Mouse (Mus musculus) myocyte (in vitro differentiated cells): Measurements from ENCODE around the gene Mgll. TPM values are rescaled to one million over a fixed set of nuclear protein-coding genes. Genes with fewer than 3 reads are reported as not detected.

Experiments used
- H3K27me3 ChIP-seq: one replicate; pipeline ENCODE4 v1.6.1; 2011; ENCODE audit not compliant: control insufficient read depth, insufficient read depth, insufficient read length
- H3K36me3 ChIP-seq: one replicate; pipeline ENCODE4 v1.6.1; 2011; ENCODE audit not compliant: control insufficient read depth, insufficient read depth
- H3K4me2 ChIP-seq: one replicate; pipeline ENCODE4 v1.6.1; 2011; ENCODE audit warnings: low read depth, control low read depth
- H3K4me3 ChIP-seq: one replicate; pipeline ENCODE4 v1.5.1; 2011; ENCODE audit warnings: mild to moderate bottlenecking, control low read depth, moderate library complexity
- H3K79me2 ChIP-seq: one replicate; pipeline ENCODE4 v1.6.1; 2011; ENCODE audit not compliant: control insufficient read depth, insufficient read depth
- H3ac ChIP-seq: one replicate; pipeline ENCODE4 v1.6.1; 2011; ENCODE audit not compliant: control insufficient read depth, insufficient read length
- CEBPB ChIP-seq: IDR thresholded peaks from 2 replicates; pipeline ENCODE4 v1.6.1; 2011; ENCODE audit warnings: mild to moderate bottlenecking, moderate library complexity; ENCODE audit not compliant: poor library complexity, insufficient read depth, severe bottlenecking
- E2F4 ChIP-seq: IDR thresholded peaks from one replicate; pipeline ENCODE4 v1.6.1; 2011; ENCODE audit warnings: mild to moderate bottlenecking, control low read depth, moderate library complexity; ENCODE audit not compliant: insufficient read depth
- MAX ChIP-seq: IDR thresholded peaks from one replicate; pipeline ENCODE4 v1.6.1; 2011; ENCODE audit warnings: low read depth, mild to moderate bottlenecking, control low read depth
- MYOD1 ChIP-seq, 3 experiments: IDR thresholded peaks; one replicate each; pipeline ENCODE4 v1.6.1; 2011; ENCODE audit warnings: control low read depth in 2 of 3, low read depth in 2 of 3, mild to moderate bottlenecking in 2 of 3, moderate library complexity in 1 of 3; ENCODE audit not compliant: insufficient read length in 2 of 3, control insufficient read depth in 1 of 3
- MYOG ChIP-seq, 3 experiments: IDR thresholded peaks; one replicate each; pipeline ENCODE4 v1.6.1; 2011; ENCODE audit warnings: control low read depth in 2 of 3, low read depth in 2 of 3, mild to moderate bottlenecking in 2 of 3; ENCODE audit not compliant: insufficient read length in 2 of 3, control insufficient read depth in 1 of 3, insufficient read depth in 1 of 3
- POLR2A ChIP-seq: IDR thresholded peaks from one replicate; pipeline ENCODE4 v1.6.1; 2011; ENCODE audit warnings: low read depth, mild to moderate bottlenecking, control low read depth, moderate library complexity; ENCODE audit not compliant: insufficient read length
- POLR2AphosphoS2 ChIP-seq: IDR thresholded peaks from one replicate; pipeline ENCODE4 v1.6.1; 2011; ENCODE audit warnings: low read depth, control low read depth; ENCODE audit not compliant: insufficient read length
- REST ChIP-seq: IDR thresholded peaks from one replicate; pipeline ENCODE4 v1.6.1; 2011; ENCODE audit warnings: mild to moderate bottlenecking, control low read depth, moderate library complexity; ENCODE audit not compliant: insufficient read depth, insufficient read length
- SRF ChIP-seq: IDR thresholded peaks from one replicate; pipeline ENCODE4 v1.6.1; 2011; ENCODE audit warnings: low read depth; ENCODE audit not compliant: control insufficient read depth, insufficient read length
- TCF12 ChIP-seq: IDR thresholded peaks from one replicate; pipeline ENCODE4 v1.6.1; 2011; ENCODE audit warnings: mild to moderate bottlenecking, control low read depth; ENCODE audit not compliant: poor library complexity, insufficient read depth, severe bottlenecking
- TCF3 ChIP-seq: IDR thresholded peaks from one replicate; pipeline ENCODE4 v1.6.1; 2011; ENCODE audit warnings: low read depth, control low read depth; ENCODE audit not compliant: insufficient read length
- USF1 ChIP-seq: IDR thresholded peaks from one replicate; pipeline ENCODE4 v1.6.1; 2011; ENCODE audit warnings: low read depth, mild to moderate bottlenecking, control low read depth, moderate library complexity
- polyA plus RNA-seq: library from polyadenylated mRNA; unstranded; fragments of >200 nt; fragmentation: generic; extraction: Trizol; gene quantifications from one replicate; pipeline ENCODE4 v1.2.1, GENCODE M21; 2012; ENCODE audit warnings: missing spikeins

Mgll gene
- polyA plus RNA-seq, 1 experiment = 4.7 TPM

- no peaks in the 10 kb centered on the region for H3K79me2 ChIP-seq
- no peak overlapping the region for H3K4me2 ChIP-seq
- H3K27me3 ChIP-seq = peaks cover 6% of the 10 kb centered on the region
- no peak overlapping the region for H3ac ChIP-seq
- TF ChIP-seq CEBPB = no peak
- TF ChIP-seq SRF = no peak
- no peak for TF ChIP-seq E2F4
- no peak for TF ChIP-seq TCF3
- TF ChIP-seq USF1 = no peak
- no peak for TF ChIP-seq MYOD1 (IDR thresholded peaks at IDR 0.05; ENCODE audit: control insufficient read depth in 1 of 3, insufficient read length in 2 of 3, low read depth in 2 of 3)
- TF ChIP-seq REST = no peak
- TF ChIP-seq POLR2AphosphoS2 = no peak
- TF ChIP-seq MAX = no peak
- no peak for TF ChIP-seq TCF12
- TF ChIP-seq MYOG (IDR thresholded peaks at IDR 0.05; ENCODE audit: control insufficient read depth in 1 of 3, insufficient read depth in 1 of 3, insufficient read length in 2 of 3, low read depth in 2 of 3) = no peak
- TF ChIP-seq POLR2A = no peak
- H3K4me3 ChIP-seq = no peak overlapping the region
- no peaks in the 10 kb centered on the region for H3K36me3 ChIP-seq
Observed at GRCm38 (mm10) chr6:88690211-88690610, 34.0 kb upstream of the Mgll start.

DNA sequence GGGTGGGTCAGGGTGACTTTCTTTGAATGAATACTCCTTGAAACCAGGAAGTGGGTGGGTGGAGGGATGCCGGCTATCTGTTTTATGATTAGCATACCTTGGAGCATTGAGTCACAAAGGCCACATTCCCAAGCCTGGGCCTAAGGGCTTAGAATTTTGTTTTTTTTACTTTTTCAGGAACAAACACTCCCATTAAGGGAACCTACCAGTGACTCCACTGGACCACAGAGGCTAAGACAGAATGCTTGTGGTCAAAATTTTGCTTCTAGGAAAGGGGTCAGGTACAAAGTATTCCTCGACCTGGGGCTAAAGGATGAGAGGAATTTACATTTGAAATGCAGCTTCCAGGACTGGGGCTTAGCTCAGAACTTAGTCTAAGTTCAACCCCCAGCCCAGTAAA lies 32.9 kb upstream of the Mgll start:
- TF ChIP-seq REST (no peak), USF1 (no peak), POLR2AphosphoS2 (no peak), SRF (no peak), MAX (no peak), TCF12 (no peak), TCF3 (no peak), MYOG (IDR thresholded peaks at IDR 0.05; ENCODE audit: control insufficient read depth in 1 of 3, insufficient read depth in 1 of 3, insufficient read length in 2 of 3, low read depth in 2 of 3) (no peak), CEBPB (no peak), POLR2A (no peak), MYOD1 (IDR thresholded peaks at IDR 0.05; ENCODE audit: control insufficient read depth in 1 of 3, insufficient read length in 2 of 3, low read depth in 2 of 3) (no peak), E2F4 (no peak)
- peaks cover 6% of the 10 kb centered on the region for H3K27me3 ChIP-seq
- H3K4me3 ChIP-seq = no peak overlapping the region
- H3ac ChIP-seq = no peak overlapping the region
- no peak overlapping the region for H3K4me2 ChIP-seq
- no peaks in the 10 kb centered on the region for H3K79me2 ChIP-seq
- no peaks in the 10 kb centered on the region for H3K36me3 ChIP-seq

GRCm38 (mm10) chr6:88702887-88703286 lies 21.3 kb upstream of the Mgll start:
- no peaks in the 10 kb centered on the region for H3K79me2 ChIP-seq
- H3K36me3 ChIP-seq = no peaks in the 10 kb centered on the region
- TF ChIP-seq POLR2A (no peak), MAX (no peak), POLR2AphosphoS2 (no peak), MYOD1 (IDR thresholded peaks at IDR 0.05; ENCODE audit: control insufficient read depth in 1 of 3, insufficient read length in 2 of 3, low read depth in 2 of 3) (no peak), CEBPB (no peak), TCF12 (no peak), TCF3 (no peak), MYOG (IDR thresholded peaks at IDR 0.05; ENCODE audit: control insufficient read depth in 1 of 3, insufficient read depth in 1 of 3, insufficient read length in 2 of 3, low read depth in 2 of 3) (no peak), E2F4 (no peak), USF1 (no peak)
- H3K27me3 ChIP-seq = peaks cover 5% of the 10 kb centered on the region
- no peak overlapping the region for H3ac ChIP-seq
- no peak overlapping the region for H3K4me3 ChIP-seq
- H3K4me2 ChIP-seq = no peak overlapping the region

- H3K4me2 ChIP-seq = no peak overlapping the region
- H3K79me2 ChIP-seq = no peaks in the 10 kb centered on the region
- TF ChIP-seq MAX (no peak), TCF12 (no peak), CEBPB (no peak), TCF3 (no peak), MYOG (IDR thresholded peaks at IDR 0.05; ENCODE audit: control insufficient read depth in 1 of 3, insufficient read depth in 1 of 3, insufficient read length in 2 of 3, low read depth in 2 of 3) (no peak), E2F4 (no peak), USF1 (no peak), REST (no peak), SRF (no peak), POLR2A (no peak), POLR2AphosphoS2 (no peak)
- no peak overlapping the region for H3K4me3 ChIP-seq
- H3K36me3 ChIP-seq = no peaks in the 10 kb centered on the region
- H3K27me3 ChIP-seq = peaks cover 7% of the 10 kb centered on the region
- no peak overlapping the region for H3ac ChIP-seq
Observed at GRCm38 (mm10) chr6:88703731-88704130, 20.5 kb upstream of the Mgll start.
